Mouse (Mus musculus): ENCODE measurements around the gene Plekhg3.

The Plekhg3 gene

DNA sequence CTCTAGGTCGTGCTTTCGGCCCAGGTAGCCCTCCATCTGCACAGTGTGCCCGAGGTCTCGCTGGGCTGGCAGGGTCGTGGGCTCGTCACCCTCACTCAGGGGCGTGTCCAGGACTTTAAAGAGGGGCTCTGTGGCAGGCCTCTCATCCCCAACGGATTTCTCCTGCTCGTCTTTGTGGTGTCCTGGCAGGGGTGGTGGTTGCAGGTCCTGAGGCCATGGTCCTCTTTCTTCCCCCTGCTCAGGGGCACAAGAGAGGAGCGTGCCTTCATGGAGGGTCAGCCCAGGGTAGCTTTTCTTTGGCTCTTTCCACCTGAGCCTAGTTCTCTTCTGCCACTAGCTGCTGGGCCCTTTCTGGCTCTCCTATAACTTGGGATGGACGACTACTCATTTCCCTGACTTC, 56.7 kb downstream of the Plekhg3 start:
- no peak for DNase-seq

DNA sequence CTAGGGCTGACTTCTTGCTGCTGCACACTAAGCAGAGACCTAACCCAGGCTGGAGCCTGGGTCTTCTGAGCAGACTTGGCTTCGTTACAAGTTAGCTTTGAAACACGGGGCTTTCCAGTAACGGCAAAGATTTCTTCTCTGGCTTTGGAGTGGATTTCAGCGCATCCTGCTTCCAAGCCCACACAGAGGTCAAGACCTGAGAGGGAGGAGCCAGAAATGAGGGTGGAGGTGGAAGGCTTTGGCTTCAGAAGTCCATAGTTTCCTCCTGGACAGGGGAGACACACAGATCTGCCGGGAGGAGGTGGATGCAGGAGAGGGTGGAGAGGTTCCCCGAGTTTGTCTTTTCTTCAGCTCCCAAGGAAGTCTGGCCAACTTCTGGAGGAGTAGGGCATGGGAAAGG, 58.8 kb downstream of the Plekhg3 start:
- peak; percentile 53 for DNase-seq

DNA sequence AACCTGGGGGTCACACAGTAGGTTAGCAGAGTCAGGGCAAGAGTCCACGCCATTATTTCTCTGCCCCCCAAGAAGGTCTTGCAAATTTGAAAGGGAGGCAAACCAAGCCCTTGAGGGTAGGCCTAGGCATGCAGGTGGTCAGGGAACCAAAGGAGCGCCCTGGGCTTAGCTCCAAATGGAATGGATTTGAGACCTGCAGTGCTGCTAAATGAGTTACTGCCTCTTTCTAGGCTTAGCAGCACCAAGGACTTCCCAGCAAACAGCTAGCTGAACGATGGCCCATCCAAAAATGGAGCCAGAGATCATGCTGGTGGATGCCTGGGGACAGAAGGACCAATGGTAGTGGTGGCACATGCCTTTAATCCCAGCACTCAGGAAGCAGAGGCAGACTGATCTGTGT, 60.3 kb downstream of the Plekhg3 start:
- no peak for DNase-seq

DNA sequence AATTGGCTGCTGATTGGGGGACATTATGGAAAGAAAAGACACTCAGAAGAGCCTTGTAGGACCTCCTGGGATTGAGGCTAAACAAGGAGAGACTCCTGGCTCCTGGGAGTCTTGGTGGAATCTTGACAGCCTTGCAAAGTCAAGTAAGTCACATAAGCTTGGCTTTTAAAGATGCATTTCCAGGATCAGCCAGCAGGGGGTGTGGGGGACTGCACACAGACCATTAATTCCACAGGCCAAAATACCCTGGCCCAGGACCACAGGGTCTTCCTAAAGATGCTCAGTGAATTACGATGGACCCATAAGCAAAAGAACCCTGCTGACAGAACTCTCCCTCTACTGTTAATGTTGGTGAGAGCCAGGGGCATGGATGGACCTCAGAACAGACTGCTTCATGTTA, 61.5 kb downstream of the Plekhg3 start:
- DNase-seq: peak; percentile 48

DNA sequence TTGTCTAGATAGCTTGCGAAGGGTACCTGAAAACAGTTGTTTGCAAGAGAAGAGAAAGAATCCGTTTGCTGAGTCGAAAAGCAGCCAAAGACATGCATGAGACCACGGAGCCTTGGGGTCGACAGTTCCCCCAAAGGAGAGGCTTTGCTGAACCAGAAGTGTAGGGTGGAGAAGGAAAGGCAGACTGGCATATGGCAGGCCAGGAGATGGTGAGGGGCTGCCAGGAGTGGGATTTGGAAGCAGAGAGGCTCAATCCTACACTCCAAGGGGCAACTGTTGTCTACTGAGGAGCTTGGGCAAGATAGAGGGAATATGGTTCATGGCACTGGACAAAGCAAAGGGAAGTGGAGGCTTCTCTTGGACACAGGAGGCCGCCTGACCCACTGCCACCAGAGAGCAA, 62.6 kb downstream of the Plekhg3 start:
- no peak for DNase-seq

DNA sequence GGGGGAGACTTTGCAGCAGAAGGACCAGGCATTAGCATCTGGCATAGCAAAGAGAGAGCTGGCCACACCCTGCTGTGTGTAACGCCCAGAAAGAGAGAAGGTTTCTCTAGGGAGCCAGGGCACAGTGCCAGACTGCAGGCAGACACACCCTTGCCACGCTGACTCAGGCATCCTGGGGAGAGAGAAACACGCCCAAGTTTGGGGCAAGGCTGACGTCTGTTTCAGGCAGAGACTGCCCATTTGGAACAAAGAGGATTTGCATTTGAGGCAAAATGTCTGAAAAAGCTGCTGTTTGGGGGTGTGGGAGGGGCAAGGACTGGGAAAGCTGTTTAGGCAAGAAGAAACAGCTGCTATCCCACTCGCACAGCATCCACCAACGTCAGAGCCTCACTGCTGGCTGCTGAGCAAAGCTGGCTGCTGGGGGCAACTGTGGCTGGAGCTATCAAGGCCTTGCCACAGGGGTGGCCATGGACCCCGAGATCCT, 63.2 kb downstream of the Plekhg3 start:
- peak; percentile 80 for DNase-seq

DNA sequence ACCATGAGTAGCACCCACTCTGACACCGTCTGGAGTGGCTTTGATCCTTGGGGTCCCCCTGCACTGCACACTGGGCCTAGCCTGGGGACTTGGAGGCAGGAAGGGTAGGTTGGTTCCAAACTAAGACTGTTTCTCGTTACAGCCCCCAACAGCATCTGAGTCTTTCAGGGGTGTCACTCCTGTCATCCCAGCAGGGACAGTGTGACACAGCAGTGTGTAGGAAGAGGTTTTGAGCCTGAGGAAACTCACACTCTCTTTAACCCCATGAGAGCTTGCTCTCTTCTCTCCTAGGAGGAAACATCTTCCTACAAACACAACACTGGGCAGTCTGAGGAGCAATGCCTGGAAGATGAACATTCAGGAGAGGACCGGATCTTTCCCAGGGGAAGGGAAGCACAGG, 63.9 kb downstream of the Plekhg3 start:
- DNase-seq: no peak

DNA sequence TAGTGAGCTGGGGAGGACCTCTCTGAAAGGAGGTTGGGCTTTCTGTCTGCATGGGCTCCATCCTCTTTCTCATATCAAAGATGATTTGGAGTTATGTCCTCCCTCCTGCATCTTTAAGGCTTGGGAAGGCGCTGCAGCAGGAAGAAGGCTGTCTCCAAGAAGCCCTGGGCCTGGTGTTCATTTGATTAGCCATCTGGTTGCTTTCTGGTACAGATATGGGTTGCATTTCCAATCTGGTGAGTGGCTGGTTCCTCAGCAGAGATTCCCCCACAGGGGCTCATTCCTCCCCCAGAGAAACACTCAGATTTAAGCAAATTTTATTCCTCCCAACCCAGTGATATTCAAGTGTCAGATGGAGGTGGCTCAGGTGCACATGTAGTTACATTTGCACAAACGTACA, 65.1 kb downstream of the Plekhg3 start:
- DNase-seq: no peak

DNA sequence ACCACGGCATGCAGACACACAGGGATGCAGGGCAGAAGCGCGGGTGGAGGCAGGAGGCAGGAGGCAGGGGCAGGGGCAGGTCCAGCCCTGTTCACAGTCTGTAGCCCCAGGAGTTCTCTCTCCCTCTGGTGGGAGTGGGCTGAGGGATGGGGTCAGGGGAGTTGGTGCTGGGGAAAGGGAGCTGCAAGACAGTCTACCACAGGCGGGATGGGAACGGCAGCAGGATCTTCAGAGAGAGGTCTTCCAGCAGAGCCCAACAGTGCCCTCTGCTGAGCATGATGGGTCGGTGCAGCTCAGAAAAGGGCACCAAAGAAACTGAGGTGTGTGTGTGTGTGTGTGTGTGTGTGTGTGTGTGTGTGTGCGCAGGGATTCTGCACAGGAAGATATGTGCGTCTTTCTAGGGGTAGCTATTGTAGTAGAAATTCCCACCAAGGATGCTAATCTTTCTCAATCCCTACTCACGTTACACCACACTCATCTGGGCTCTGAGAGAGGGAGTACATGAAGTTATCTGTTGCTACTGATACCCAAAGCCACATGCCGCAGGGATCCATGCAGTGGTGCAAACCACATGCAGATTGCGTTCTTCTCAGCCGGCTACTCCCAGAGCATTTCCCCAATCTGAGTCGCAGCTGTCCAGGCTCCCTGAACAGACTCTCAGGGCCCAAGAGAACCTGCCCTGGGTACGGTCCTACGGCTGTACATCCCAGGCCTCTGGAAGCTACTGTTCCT, 65.8 kb downstream of the Plekhg3 start:
- peak; percentile 82 for DNase-seq

DNA sequence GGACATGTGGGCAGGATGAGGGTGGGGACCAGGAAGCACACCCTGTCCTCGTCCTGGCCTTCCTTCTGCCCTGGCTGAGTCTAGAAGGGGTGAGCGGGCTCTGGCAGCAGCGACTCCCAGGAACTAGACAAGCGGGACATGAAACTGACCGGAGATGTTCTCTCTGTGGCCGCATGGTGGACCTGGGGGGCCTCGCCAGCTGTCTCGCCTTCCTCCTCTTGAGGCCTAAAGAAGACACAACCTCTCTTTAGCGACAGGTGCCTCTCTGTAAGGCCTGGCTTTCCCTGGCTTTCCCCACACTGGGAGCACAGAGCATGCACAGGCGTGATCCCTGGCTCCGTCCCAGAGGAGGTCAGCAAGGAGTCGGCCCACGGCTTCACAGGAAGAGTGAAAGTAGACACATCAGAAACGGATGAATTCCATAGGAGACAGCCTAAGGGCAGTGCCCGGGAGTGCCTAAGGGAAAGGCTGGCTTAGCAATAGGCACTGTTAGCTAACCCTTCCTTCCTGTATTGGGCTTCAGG, 66.9 kb downstream of the Plekhg3 start:
- peak; percentile 68 for DNase-seq

DNA sequence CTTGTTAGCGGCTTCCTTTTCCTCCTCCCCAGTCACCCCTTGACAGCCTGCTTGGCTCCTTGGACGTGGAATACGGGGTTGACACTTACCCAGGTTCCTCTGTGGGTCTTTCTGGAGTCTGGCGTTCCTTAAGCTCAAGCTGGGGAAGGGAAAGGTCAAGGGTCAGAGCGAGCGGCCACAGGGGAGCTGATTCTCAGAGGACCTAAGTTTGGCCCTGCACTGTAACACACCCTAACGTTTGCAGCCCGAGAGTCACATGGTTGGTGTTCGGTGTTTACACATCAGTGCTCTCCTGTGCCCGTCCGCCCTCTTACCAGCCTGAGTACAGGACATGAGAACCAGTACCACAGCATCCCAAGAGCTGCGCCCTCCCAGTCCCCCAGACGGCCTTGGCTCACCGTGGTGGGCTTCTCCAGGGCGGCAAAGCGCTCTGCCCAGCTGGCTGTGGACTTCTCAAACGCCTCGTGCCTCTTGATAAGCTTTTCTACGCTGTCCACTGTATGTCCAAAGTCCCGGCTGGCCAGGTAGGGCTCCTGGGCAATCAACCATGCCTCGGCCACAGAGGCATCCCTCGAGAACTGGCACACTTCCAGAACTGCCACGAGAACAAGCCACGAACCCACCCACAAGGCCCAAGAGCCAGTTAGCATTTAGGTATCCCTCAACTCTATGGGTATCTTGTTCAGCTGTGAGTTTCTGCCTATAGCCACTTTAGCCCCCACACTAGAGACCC, 67.7 kb downstream of the Plekhg3 start:
- DNase-seq: peak; percentile 70

DNA sequence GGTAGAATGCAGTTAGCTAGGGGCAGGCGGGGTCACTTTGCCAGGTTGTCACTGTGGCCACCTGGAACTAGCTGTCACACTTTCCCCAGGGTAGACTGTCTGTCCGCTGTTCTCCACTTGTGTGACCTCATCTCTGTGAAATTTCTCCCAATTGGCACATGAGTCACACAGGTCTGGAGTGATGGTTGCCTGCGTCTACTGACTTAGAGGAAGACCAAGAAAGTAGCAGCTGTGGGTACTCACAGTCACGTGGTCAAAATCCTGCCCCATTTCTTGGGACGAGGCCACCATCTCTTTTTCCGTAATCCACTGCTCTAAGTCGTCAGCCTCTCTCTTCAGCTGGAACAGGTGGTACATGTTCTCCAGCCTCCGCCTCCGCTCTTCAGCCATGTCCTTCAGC, 73.1 kb downstream of the Plekhg3 start:
- no peak for DNase-seq

DNA sequence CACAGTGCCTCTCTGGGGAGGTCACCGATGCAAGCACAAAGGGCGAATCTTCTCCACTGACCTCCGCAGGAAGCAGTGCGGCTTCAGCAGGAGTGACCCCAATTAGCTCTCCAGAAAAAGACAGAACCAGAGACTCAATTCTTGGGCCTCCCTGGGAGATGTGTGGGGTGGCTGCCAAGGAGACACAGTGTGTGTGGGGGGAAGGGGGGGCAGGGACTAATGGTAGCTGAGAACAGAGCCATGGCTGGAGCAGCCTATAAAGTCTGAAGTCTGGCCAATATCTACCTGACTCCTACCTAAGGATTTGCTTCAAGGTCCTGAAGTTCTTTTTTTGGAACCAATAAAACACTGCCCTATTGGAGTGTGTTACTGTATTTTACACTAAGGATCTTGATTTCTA, 73.9 kb downstream of the Plekhg3 start:
- no peak for DNase-seq

DNA sequence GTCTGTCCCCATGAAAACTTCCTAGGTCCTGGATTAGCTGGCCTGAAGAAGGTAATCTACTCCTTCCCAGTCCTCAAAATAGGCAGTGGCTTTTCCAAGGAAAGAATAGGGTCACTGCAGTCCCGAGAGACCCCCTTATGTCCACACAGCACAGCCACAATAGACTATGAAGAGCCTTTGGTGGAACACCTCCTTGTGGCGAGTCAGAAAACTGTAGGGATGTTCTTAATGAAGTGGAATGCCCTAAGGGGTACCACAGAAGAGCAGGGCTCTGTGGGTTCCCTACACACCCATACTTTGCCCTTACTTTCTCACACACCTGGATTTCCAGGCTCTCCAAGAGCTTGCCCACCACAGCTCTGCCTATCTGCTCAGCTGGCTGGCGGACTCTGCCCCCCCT, 75.1 kb downstream of the Plekhg3 start:
- no peak for DNase-seq

DNA sequence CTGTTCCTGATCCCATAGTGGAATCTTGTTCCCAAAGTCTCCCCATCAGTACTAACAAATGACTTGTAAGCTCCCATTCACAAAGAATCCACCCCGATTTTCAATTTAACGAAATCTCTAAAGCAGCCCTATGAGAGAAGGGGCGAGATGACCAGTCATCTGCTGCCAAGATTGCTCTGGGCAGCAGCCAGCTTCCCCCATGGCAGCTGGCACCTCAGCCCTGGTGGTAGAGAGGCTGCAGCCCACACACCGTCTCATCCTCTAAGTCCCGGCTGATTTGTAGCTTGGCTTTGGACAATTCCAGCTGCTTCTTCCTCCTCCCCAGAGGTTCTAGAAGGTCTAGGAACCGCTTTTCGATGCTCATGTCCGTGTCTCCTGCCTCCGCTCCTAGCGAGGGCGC, 77.5 kb downstream of the Plekhg3 start:
- DNase-seq: no peak

DNA sequence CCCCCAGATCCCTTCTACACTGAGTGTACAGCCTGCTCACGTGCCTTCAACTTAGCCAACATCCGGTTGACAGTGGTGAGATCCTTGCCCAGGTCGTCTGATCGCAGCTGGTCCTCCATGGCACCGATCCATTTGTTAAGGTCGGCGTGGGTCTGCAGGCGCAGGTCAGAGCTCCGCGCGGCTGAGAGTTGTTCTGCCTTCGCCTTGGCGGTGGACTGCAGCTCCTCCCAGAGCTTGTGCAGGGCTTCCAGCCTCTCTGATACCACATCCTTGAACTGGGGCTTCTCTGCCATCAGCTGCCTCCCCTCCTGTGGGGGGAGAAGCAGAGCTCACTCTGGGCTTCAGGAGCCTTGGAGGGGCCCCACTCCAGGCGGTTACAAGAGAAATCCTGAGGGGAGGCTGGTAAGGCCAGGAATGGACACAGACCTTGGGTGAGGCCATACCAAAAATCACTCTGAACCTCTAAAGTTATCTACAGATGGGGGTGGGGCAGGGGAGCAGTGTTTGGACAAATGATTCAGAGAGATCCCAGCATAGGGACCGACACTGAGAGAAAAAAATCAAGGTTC, 78.4 kb downstream of the Plekhg3 start:
- no peak for DNase-seq

DNA sequence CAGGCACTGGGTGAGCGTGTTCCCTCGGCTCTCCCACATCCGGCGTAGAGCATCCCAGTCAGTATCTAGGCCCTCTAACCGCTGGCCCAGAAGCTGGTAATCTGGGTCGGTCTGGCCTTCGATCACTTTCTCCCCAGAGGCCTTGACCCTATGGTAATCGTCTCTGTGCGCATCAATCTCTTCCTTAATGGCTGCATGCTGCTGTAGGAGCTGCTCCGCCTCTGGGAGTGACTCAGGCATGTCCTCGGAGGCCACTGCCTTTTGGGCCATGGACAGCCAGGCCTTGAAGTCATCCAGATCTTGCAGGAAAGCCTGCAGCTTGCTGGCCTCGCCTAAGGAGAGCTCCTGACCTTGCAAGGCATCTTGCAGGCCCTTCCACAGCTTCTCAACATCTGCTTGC, 81.9 kb downstream of the Plekhg3 start:
- DNase-seq: no peak

DNA sequence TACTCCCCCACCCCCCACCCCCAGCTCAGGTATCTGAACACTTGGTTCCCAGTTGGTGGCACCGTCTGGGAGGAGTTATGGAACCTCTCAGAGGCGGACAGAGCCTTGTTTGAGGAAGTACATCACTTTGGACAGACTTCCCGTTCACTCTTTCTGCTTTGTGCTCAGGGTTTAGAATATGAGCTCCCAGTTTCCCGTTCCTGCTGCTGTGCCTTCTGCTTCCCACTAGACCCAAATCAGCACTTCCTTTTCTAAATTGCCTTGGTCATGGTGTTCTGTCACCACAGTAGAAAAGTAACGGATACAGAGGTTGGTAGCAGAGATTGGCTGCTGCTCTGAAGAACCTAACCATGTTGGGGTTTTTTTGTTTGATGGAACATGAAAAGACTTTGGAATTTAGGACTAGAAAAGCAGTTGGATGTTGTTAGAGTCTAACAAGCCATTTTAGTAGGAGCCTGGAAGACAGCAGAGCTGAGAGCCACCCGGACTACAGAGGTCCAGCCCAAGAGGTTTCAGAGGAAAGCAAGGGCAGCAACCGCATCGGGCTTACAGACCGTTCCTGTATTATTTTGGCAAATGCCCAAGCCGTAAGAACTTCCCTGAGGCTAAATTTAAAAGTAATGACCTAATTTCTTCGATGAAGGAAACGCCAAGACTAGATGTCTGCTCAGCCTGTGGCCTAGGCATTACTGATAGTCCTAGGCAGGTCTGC, 84.3 kb downstream of the Plekhg3 start:
- no peak for DNase-seq

DNA sequence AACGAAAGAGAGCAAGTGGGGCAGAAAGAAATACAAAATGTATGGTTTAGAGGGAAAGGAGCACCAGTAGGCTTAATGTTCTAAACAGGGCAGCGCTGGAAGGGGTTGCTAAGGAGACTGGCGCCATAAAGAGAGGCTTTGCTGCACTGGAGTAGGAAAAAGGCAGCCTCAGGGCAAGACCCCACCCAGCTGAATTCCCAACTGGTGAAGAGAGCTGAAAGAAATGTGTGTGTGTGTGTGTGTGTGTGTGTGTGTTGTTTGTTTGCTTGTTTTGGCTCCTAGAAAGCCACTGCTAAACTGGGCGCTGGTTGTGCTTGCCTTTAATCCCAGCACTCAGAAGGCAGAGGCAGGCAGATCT, 84.9 kb downstream of the Plekhg3 start:
- no peak for DNase-seq

DNA sequence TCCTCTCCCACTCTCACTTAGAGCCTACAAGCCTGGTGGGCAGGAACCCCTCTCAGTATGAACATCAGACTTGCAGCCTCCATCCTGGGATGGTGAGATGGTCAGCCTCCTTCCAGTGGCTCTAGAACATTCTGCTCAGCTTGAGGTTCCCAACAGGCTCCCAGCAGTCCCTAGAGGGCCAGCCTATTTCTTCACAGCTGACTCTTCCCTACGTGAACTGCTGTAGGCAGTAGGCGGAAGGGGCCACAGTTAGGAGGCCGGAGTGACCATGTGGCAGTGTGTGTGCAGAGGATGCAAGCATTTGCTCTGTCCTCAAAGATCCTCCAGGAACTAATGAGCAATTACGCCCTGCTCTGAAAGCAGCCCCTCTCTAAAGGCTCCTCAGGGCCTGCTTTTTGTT, 87.5 kb downstream of the Plekhg3 start:
- no peak for DNase-seq

DNA sequence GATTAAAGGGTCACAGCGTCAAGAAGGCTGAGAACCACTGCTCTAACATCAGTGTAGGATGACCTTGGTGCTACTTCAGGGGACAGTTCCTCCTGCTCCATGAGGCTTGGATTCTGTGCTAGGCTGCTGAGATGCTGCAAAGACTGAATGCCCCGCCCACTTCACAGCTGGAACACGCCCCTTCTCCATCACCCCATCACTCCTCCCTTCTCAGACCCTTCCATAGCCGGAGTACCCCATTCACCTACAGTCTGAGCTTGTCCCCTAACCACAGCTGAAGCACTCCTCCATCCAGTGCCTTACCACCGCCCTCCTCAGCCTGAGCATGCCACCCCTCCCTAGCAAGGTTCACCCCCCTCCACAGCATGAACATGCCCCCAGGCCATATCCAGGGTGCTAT, 89.2 kb downstream of the Plekhg3 start:
- DNase-seq: no peak

DNA sequence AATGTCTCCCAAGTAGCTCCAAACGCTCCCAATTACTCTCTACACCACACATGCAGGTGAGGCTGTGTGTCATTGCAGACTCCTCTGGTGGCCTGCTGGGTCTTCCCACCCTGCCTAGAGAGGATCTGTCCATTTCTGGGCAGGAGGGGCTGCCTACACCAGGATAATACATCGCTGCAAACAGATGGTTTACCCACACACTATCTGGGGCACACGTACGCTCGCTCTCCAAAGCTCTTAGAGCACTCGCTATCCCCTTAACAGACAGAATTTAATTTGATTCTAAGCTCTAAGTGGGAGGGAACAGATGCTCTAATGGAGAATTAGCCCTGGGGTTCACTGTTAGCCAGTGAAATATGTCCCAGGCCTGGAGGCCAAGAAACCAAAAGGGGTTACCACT, 92.7 kb downstream of the Plekhg3 start:
- DNase-seq: no peak
